Mouse (Mus musculus) heart, postnatal 0 days (tissue): ENCODE results near the gene Ccm2l. TPM values are rescaled to one million over a fixed set of nuclear protein-coding genes. Genes with fewer than 3 reads are reported as not detected.

Source experiments
- ATAC-seq: fragments of 200-750 bp; cut with Nextera tagmentation; 2 replicates; pipeline ENCODE4 v1.8.0; 2017; ENCODE audit warnings: low read depth, moderate number of reproducible peaks, moderate library complexity; ENCODE audit not compliant: insufficient read depth
- DNase-seq: peaks from one replicate; pipeline ENCODE4 v3.0.0-alpha.2; 2016; ENCODE audit warnings: low spot score
- H3K27ac ChIP-seq: fragments of 300-500 bp; sonication (generic); 2 replicates; pipeline ENCODE4 v1.5.1; 2014; ENCODE audit warnings: low read depth, mild to moderate bottlenecking
- H3K27me3 ChIP-seq: fragments of 300-500 bp; sonication (generic); 2 replicates; pipeline ENCODE4 v1.6.1; 2014; ENCODE audit warnings: low read length, mixed read lengths; ENCODE audit not compliant: control insufficient read depth, insufficient read depth
- H3K36me3 ChIP-seq: fragments of 300-500 bp; sonication (generic); replicated peaks from 2 replicates; pipeline ENCODE4 v1.6.1; 2014; ENCODE audit warnings: low read length, mixed read lengths; ENCODE audit not compliant: control insufficient read depth, insufficient read depth
- H3K4me1 ChIP-seq: fragments of 300-500 bp; sonication (generic); 2 replicates; pipeline ENCODE4 v1.6.1; 2014; ENCODE audit warnings: antibody characterized with exemption; ENCODE audit not compliant: control insufficient read depth, insufficient read depth
- H3K4me2 ChIP-seq: fragments of 300-500 bp; sonication (generic); 2 replicates; pipeline ENCODE4 v1.6.1; 2014; ENCODE audit warnings: low read depth, mild to moderate bottlenecking, low read length, moderate library complexity
- H3K4me3 ChIP-seq: fragments of 300-500 bp; sonication (generic); 2 replicates; pipeline ENCODE4 v1.5.1; 2014; ENCODE audit warnings: low read depth, low read length
- H3K9ac ChIP-seq: fragments of 300-500 bp; sonication (generic); replicated peaks from 2 replicates; pipeline ENCODE4 v1.6.1; 2014; ENCODE audit warnings: low read depth, low read length, mixed read lengths
- H3K9me3 ChIP-seq: fragments of 300-500 bp; sonication (generic); replicated peaks from 2 replicates; pipeline ENCODE4 v1.6.1; 2016; ENCODE audit warnings: low read length; ENCODE audit not compliant: control insufficient read depth
- CTCF ChIP-seq: IDR thresholded peaks from 2 replicates; pipeline ENCODE4 v1.5.1; 2016; ENCODE audit warnings: antibody characterized with exemption, control low read depth, low read depth
- EP300 ChIP-seq: IDR thresholded peaks from 2 replicates; pipeline ENCODE4 v1.6.1; 2016; ENCODE audit warnings: antibody characterized with exemption, low read depth
- WGBS: fragments of 180-500 bp; shearing (Covaris S2); extraction: QIAGEN DNeasy Blood & Tissue Kit; methylation state at CpG from one replicate; pipeline ENCODE4 v1.1.7; 2014; 5-methylcytosine and 5-hydroxymethylcytosine counted together
- polyA plus RNA-seq: library from polyadenylated mRNA; unstranded; fragments of >200 nt; fragmentation: Nextera tagmentation; extraction: Ambion mirVana; gene quantifications from 2 replicates; pipeline ENCODE4 v1.2.1, GENCODE M21; 2015
- total RNA-seq: library from RNA; depleted of rRNA; stranded (reverse); fragments of >200 nt; gene quantifications from 2 replicates; pipeline ENCODE4 v1.2.3, GENCODE M21; 2014; ENCODE audit warnings: low replicate concordance

Ccm2l gene
- total and polyA plus RNA-seq, 2 experiments from 2014 or later, result 4.3 to 32.4 TPM

DNA sequence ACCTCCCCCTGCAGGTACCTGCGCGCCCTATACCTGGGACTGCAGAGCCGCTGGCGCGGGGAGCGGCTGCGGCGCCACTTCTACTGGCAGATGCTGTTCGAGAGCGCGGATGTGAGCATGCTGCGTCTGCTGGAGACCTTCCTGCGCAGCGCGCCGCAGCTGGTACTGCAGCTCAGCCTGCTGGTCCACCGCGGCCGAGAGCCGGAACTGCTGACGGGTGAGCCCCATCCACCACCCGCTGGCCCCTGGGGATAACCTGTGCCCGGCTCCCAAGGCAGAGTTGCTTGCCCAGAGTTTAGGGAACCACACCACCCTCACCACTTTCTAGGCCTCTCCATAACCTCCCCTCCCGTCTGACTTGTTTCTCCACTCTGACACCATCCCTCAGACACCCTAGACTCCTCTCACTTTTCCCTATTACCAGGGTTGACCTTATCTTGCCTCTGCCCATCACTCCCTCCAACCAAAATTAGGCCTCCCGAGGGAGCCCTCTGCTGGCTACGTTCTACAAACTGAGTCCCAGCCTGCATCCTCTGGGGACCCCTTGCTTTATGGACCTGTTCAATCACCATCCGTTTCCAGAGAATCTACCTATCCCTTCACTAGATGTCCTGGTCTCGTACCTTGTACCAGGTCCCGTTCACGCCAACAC is 12.9 kb upstream of the Ccm2l start:
- Histone ChIP-seq H3K4me1 (no peaks in the 10 kb centered on the region), H3K36me3 (no peaks in the 10 kb centered on the region), H3K9me3 (no peaks in the 10 kb centered on the region), H3K9ac (no peak overlapping the region), H3K27ac (no peak overlapping the region), H3K4me3 (no peak overlapping the region), H3K27me3 (peaks cover 29% of the 10 kb centered on the region), H3K4me2 (no peak overlapping the region)
- TF ChIP-seq CTCF, result no peak
- no peak for TF ChIP-seq EP300
- WGBS, result 8% methylated on average over 26 of the region's 30 CpGs
- ATAC-seq (no peak), DNase-seq (no peak)

DNA sequence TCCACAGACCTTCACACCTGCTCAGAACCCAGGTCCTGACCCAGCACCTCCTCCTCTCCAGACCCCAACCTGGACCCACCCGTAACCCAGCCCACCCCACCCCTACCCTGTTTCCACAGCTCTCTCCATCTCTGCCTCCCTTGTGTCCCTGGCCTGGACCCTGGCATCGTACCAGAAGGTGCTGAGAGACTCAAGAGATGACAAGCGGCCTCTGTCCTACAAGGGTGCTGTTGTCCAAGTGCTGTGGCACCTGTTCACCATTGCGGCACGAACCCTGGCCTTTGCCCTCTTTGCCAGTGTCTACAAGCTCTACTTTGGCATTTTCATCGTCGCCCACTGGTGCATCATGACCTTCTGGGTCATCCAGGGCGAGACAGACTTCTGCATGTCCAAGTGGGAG is 11.9 kb upstream of the Ccm2l start:
- no peaks in the 10 kb centered on the region for H3K4me1 ChIP-seq
- no peaks in the 10 kb centered on the region for H3K9me3 ChIP-seq
- TF ChIP-seq CTCF (no peak), EP300 (no peak)
- H3K9ac ChIP-seq, result no peak overlapping the region
- no peak overlapping the region for H3K4me2 ChIP-seq
- DNase-seq (no peak), ATAC-seq (no peak)
- H3K36me3 ChIP-seq, result no peaks in the 10 kb centered on the region
- peaks cover 29% of the 10 kb centered on the region for H3K27me3 ChIP-seq
- no peak overlapping the region for H3K4me3 ChIP-seq
- WGBS, result 82% methylated on average over 8 of the region's 8 CpGs
- no peak overlapping the region for H3K27ac ChIP-seq

DNA sequence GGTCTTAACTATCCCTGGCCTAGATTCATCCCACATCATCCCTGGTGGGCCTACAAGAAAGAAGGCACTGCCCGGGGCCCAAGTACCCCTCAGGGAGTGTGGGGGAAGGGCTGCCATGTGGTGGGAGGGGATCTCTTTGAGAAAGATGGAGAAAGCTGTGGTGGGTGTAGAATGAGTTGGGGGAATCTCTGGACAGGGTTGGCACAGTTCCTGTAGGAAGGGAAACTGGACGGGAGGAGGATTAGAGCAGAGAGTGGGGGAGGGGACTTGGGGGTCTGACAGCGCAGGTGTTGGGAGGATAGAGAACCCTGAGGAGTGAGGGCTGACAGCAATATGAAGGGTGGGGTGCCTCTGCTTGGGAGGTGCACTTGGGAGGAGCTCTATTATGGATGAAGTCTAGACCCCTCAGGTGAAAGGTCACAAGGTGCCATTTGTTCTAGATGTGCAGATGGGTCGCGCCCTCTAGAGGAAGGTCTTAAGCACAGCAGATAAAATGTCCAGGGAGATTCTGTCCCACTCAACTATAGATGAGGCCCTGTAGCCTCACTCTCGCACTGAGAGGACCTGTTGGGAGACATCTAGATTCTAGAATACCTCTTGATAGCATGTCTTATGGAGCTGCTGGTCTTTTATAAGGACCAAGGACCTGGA is 10.4 kb upstream of the Ccm2l start:
- Histone ChIP-seq H3K27ac (no peak overlapping the region), H3K9ac (no peak overlapping the region), H3K9me3 (no peaks in the 10 kb centered on the region), H3K4me2 (no peak overlapping the region), H3K4me1 (no peaks in the 10 kb centered on the region), H3K4me3 (no peak overlapping the region), H3K36me3 (no peaks in the 10 kb centered on the region), H3K27me3 (peaks cover 29% of the 10 kb centered on the region)
- TF ChIP-seq EP300 (no peak), CTCF (no peak)
- no peak for ATAC-seq
- no peak for DNase-seq
- WGBS, result 52% methylated on average over 6 of the region's 6 CpGs

DNA sequence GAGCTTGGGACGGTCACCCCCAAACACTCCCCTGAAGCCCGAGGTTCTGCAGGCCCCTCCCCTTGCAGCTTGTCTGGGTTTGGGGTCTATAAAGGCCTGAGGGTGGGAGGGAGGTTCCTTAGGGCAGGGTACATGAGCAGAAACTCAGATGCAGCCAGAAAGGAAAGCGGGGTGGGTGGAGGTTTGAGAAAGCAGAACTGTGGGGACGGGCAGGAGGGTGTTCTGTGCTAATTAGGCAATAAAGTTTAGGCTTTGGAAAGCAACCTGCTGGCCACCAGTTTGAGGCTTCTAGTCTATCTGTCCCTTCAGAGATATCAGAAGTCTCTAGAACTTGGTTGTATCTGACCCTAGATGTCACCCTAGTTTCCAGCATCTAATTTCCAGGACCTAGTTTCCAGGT is 7.4 kb upstream of the Ccm2l start:
- ATAC-seq, result no peak
- no peak overlapping the region for H3K4me3 ChIP-seq

DNA sequence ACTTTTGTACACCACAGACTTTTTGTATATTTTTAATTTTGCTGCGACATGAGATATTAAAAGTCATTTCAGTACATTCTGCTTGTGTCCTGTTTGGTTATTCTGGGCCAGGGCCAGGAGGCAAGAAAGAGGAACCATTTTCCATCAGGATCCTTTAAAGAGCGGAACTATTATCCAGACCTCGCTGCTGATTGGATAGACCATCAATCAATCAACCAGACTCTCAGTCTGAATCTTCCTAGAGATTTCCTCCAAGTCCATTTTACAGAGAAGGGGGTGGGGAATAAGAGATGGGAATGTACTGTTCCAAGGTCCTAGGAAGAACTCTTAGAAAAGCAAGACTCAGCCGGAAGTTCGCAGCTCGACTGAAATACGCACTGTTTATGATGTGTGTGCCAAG is 5.5 kb upstream of the Ccm2l start:
- WGBS, result 79% methylated on average over 7 of the region's 7 CpGs
- Histone ChIP-seq H3K27ac (no peak overlapping the region), H3K9me3 (no peaks in the 10 kb centered on the region), H3K4me3 (no peak overlapping the region), H3K4me2 (no peak overlapping the region), H3K4me1 (no peaks in the 10 kb centered on the region), H3K36me3 (no peaks in the 10 kb centered on the region), H3K27me3 (no peaks in the 10 kb centered on the region), H3K9ac (no peak overlapping the region)
- no peak for TF ChIP-seq CTCF
- TF ChIP-seq EP300, result no peak
- no peak for ATAC-seq
- no peak for DNase-seq

More for the DNA sequence above, 7.4 kb upstream of the Ccm2l start:
- Histone ChIP-seq H3K36me3 (no peaks in the 10 kb centered on the region), H3K4me1 (no peaks in the 10 kb centered on the region), H3K9me3 (no peaks in the 10 kb centered on the region), H3K27ac (no peak overlapping the region), H3K4me2 (no peak overlapping the region), H3K9ac (no peak overlapping the region), H3K27me3 (peaks cover 12% of the 10 kb centered on the region; the same call in 1 of the 2 replicates)
- no peak for DNase-seq
- 56% methylated on average over 4 of the region's 4 CpGs for WGBS
- no peak for TF ChIP-seq EP300
- TF ChIP-seq CTCF, result no peak
